Mouse (Mus musculus) forebrain, embryonic 15.5 days (tissue): ENCODE results near the gene Rnaseh2a. TPM values are rescaled to one million over a fixed set of nuclear protein-coding genes. Genes with fewer than 3 reads are reported as not detected.
A peak's percentile ranks its signal among the peaks of the same experiment; 100 is the strongest.

ENCODE experiments used
- ATAC-seq: fragments of 200-750 bp; cut with Nextera tagmentation; replicated peaks from 2 replicates; pipeline ENCODE4 v1.8.0; 2017; ENCODE audit warnings: mild to moderate bottlenecking, moderate TSS enrichment, moderate library complexity
- H3K27ac ChIP-seq: fragments of 300-500 bp; sonication (generic); replicated peaks from 2 replicates; pipeline ENCODE4 v1.5.1; 2015; ENCODE audit warnings: mild to moderate bottlenecking, inconsistent platforms
- H3K27me3 ChIP-seq: fragments of 300-500 bp; sonication (generic); 2 replicates; pipeline ENCODE4 v1.6.1; 2015; ENCODE audit warnings: inconsistent platforms
- H3K36me3 ChIP-seq: fragments of 300-500 bp; sonication (generic); 2 replicates; pipeline ENCODE4 v1.6.1; 2015; ENCODE audit warnings: mild to moderate bottlenecking, inconsistent platforms
- H3K4me1 ChIP-seq: fragments of 300-500 bp; sonication (generic); 2 replicates; pipeline ENCODE4 v1.6.1; 2015; ENCODE audit warnings: inconsistent platforms
- H3K4me2 ChIP-seq: fragments of 300-500 bp; sonication (generic); replicated peaks from 2 replicates; pipeline ENCODE4 v1.6.1; 2015; ENCODE audit warnings: mild to moderate bottlenecking, inconsistent platforms
- H3K4me3 ChIP-seq: fragments of 300-500 bp; sonication (generic); 2 replicates; pipeline ENCODE4 v1.5.1; 2015; ENCODE audit warnings: mild to moderate bottlenecking, inconsistent platforms
- H3K9ac ChIP-seq: fragments of 300-500 bp; sonication (generic); replicated peaks from 2 replicates; pipeline ENCODE4 v1.6.1; 2015; ENCODE audit warnings: mild to moderate bottlenecking, inconsistent platforms
- H3K9me3 ChIP-seq: fragments of 300-500 bp; sonication (generic); 2 replicates; pipeline ENCODE4 v1.6.1; 2016; ENCODE audit warnings: inconsistent platforms
- WGBS: fragments of 180-500 bp; shearing (Covaris S2); methylation state at CpG from one replicate; pipeline ENCODE4 v1.1.7; 2015; ENCODE audit warnings: mixed read lengths; 5-methylcytosine and 5-hydroxymethylcytosine counted together
- polyA plus RNA-seq: library from polyadenylated mRNA; unstranded; fragments of >200 nt; fragmentation: Nextera tagmentation; extraction: Ambion mirVana; gene quantifications from 2 replicates; pipeline ENCODE4 v1.2.1, GENCODE M21; 2015

Rnaseh2a gene
- polyA plus RNA-seq, 1 experiment from 2014 or later = 98.5 TPM

DNA sequence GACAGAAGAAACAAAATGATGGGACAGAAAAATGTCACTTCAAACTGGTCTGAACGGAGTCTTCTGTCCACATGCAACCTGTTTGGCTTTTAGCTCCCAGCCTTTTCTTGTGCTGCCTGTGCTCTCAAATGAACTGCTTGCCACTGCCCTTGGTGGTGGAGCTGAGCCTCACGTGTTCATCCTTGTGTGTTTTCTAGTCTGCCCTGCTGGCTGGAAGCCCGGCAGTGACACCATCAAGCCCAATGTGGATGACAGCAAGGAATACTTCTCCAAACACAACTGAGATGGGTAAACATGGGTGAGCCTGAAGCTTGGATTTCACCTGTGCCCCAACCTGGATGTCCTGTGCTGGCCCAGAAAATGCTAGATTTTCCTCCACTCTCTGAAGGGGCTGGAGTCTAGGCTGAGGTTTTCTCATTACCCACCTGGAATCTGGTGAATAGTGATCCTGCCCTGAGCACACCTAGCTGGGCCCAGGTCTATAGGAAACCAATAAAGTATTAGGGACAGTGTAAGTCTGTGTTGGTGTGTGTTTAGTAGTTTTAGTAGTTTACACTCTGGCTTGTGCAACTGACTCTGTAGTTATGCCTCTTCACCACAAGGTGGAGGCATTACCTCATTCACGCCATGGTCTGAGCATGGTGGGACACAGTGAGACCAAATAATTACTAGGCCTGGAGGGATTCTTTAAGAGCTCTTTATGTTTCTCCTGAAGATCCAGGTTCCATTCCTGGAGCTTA lies 4.4 kb upstream of the Rnaseh2a start:
- no peak for ATAC-seq
- peaks cover 68% of the 10 kb centered on the region for H3K4me1 ChIP-seq
- no peak overlapping the region for H3K27ac ChIP-seq
- 60% methylated on average over 4 of the region's 4 CpGs for WGBS
- peaks cover 38% of the 10 kb centered on the region for H3K36me3 ChIP-seq
- peaks cover 13% of the 10 kb centered on the region; the same call in 1 of the 2 replicates for H3K27me3 ChIP-seq
- no peaks in the 10 kb centered on the region for H3K9me3 ChIP-seq
- H3K4me2 ChIP-seq = no peak overlapping the region
- H3K4me3 ChIP-seq = no peak overlapping the region
- H3K9ac ChIP-seq = no peak overlapping the region

GRCm38 (mm10) chr8:84973079-84973478 lies 3.5 kb upstream of the Rnaseh2a start:
- Histone ChIP-seq H3K4me1 (peaks cover 68% of the 10 kb centered on the region), H3K9me3 (no peaks in the 10 kb centered on the region), H3K27ac (no peak overlapping the region), H3K36me3 (peaks cover 38% of the 10 kb centered on the region), H3K9ac (no peak overlapping the region; the same call in 1 of the 2 replicates), H3K4me2 (no peak overlapping the region), H3K4me3 (no peak overlapping the region), H3K27me3 (peaks cover 12% of the 10 kb centered on the region; the same call in 1 of the 2 replicates)
- WGBS = 92% methylated on average over 1 of the region's 1 CpGs
- no peak for ATAC-seq

GRCm38 (mm10) chr8:84970913-84971312 lies 1.3 kb upstream of the Rnaseh2a start:
- H3K4me1 ChIP-seq = peaks cover 54% of the 10 kb centered on the region
- peak overlapping the region; percentile 86 for H3K4me2 ChIP-seq
- peak overlapping the region; percentile 88 for H3K9ac ChIP-seq
- H3K4me3 ChIP-seq = peak overlapping the region; percentile 74
- H3K36me3 ChIP-seq = peaks cover 38% of the 10 kb centered on the region
- H3K27me3 ChIP-seq = no peaks in the 10 kb centered on the region
- H3K27ac ChIP-seq = peak overlapping the region; percentile 72
- no peak for ATAC-seq
- no peaks in the 10 kb centered on the region for H3K9me3 ChIP-seq
- 71% methylated on average over 5 of the region's 5 CpGs for WGBS

DNA sequence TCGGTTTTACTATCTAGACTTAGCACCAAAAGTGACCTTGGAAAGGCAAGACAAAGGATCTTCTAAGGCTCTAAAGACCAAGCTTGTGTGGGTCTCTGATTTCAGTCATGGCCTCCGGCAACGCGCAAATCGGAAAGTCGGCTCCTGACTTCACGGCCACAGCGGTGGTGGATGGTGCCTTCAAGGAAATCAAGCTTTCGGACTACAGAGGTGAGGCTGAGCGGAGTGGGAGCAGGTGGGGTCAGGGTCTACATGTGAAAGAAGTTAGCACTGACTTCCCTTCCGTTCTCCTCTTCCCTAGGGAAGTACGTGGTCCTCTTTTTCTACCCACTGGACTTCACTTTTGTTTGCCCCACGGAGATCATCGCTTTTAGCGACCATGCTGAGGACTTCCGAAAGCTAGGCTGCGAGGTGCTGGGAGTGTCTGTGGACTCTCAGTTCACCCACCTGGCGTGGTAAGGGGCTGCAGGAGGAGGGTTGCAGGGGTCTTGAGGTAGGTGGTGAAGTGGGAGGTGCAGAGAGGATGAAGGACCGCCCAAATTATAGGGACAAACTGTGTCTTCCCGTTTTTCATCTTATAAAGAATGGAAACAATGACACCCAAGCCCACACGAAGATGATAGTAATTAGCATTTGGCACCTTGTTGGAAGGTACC lies 696 bp upstream of the Rnaseh2a start:
- peak overlapping the region; percentile 74 for H3K4me3 ChIP-seq
- H3K27me3 ChIP-seq = no peaks in the 10 kb centered on the region
- H3K9me3 ChIP-seq = no peaks in the 10 kb centered on the region
- 4% methylated on average over 21 of the region's 21 CpGs for WGBS
- ATAC-seq = no peak
- peak overlapping the region; percentile 86 for H3K4me2 ChIP-seq
- peaks cover 51% of the 10 kb centered on the region for H3K4me1 ChIP-seq
- peak overlapping the region; percentile 88 for H3K9ac ChIP-seq
- peaks cover 36% of the 10 kb centered on the region for H3K36me3 ChIP-seq
- H3K27ac ChIP-seq = peak overlapping the region; percentile 72

- Histone ChIP-seq H3K4me1 (peaks cover 53% of the 10 kb centered on the region), H3K4me3 (peak overlapping the region; percentile 74), H3K4me2 (peak overlapping the region; percentile 86), H3K27me3 (no peaks in the 10 kb centered on the region), H3K9ac (peak overlapping the region; percentile 88), H3K9me3 (no peaks in the 10 kb centered on the region), H3K27ac (peak overlapping the region; percentile 72), H3K36me3 (peaks cover 27% of the 10 kb centered on the region)
- 9% methylated on average over 2 of the region's 2 CpGs for WGBS
- ATAC-seq = no peak
These were observed 917 bp downstream of the Rnaseh2a start for GRCm38 (mm10) chr8:84968650-84969049.

GRCm38 (mm10) chr8:84967532-84968304 lies 1.8 kb downstream of the Rnaseh2a start:
- 89% methylated on average over 13 of the region's 13 CpGs for WGBS
- ATAC-seq = no peak
- Histone ChIP-seq H3K4me3 (no peak overlapping the region), H3K9me3 (no peaks in the 10 kb centered on the region), H3K36me3 (peaks cover 18% of the 10 kb centered on the region), H3K9ac (no peak overlapping the region), H3K27ac (no peak overlapping the region), H3K27me3 (no peaks in the 10 kb centered on the region), H3K4me2 (no peak overlapping the region), H3K4me1 (peaks cover 51% of the 10 kb centered on the region)

- H3K9ac ChIP-seq = no peak overlapping the region
- no peak overlapping the region for H3K27ac ChIP-seq
- 57% methylated on average over 3 of the region's 3 CpGs for WGBS
- peaks cover 7% of the 10 kb centered on the region for H3K36me3 ChIP-seq
- no peaks in the 10 kb centered on the region for H3K9me3 ChIP-seq
- H3K4me3 ChIP-seq = no peak overlapping the region
- H3K4me1 ChIP-seq = peaks cover 42% of the 10 kb centered on the region
- H3K4me2 ChIP-seq = no peak overlapping the region
- ATAC-seq = 0 out of 2 replicates have a peak, but pooled peaks have one; percentile 2
- no peaks in the 10 kb centered on the region for H3K27me3 ChIP-seq
These were observed 3.0 kb downstream of the Rnaseh2a start for GRCm38 (mm10) chr8:84966603-84967002.

GRCm38 (mm10) chr8:84965731-84966291 lies 3.8 kb downstream of the Rnaseh2a start:
- Histone ChIP-seq H3K27me3 (no peaks in the 10 kb centered on the region), H3K4me1 (peaks cover 34% of the 10 kb centered on the region), H3K9ac (peak overlapping the region; percentile 63), H3K9me3 (no peaks in the 10 kb centered on the region), H3K27ac (peak overlapping the region; percentile 78), H3K36me3 (no peaks in the 10 kb centered on the region; the same call in 1 of the 2 replicates), H3K4me2 (peak overlapping the region; percentile 81), H3K4me3 (peak overlapping the region; percentile 56)
- ATAC-seq = peak; percentile 88
- WGBS = under 1% methylated on average over 41 of the region's 41 CpGs

GRCm38 (mm10) chr8:84963952-84964351 lies 5.6 kb downstream of the Rnaseh2a start:
- no peaks in the 10 kb centered on the region for H3K9me3 ChIP-seq
- H3K4me1 ChIP-seq = peaks cover 29% of the 10 kb centered on the region
- H3K4me3 ChIP-seq = no peak overlapping the region
- no peak overlapping the region for H3K4me2 ChIP-seq
- ATAC-seq = no peak
- 90% methylated on average over 4 of the region's 4 CpGs for WGBS
- no peak overlapping the region for H3K27ac ChIP-seq
- H3K36me3 ChIP-seq = no peaks in the 10 kb centered on the region; the same call in 1 of the 2 replicates
- H3K9ac ChIP-seq = no peak overlapping the region
- no peaks in the 10 kb centered on the region for H3K27me3 ChIP-seq

- H3K9me3 ChIP-seq = no peaks in the 10 kb centered on the region
- no peaks in the 10 kb centered on the region for H3K27me3 ChIP-seq
- peaks cover 5% of the 10 kb centered on the region for H3K4me1 ChIP-seq
- peaks cover 10% of the 10 kb centered on the region; the same call in 1 of the 2 replicates for H3K36me3 ChIP-seq
- no peak for ATAC-seq
- H3K4me2 ChIP-seq = no peak overlapping the region
- H3K27ac ChIP-seq = no peak overlapping the region
- WGBS = 94% methylated on average over 7 of the region's 7 CpGs
- H3K4me3 ChIP-seq = no peak overlapping the region
- H3K9ac ChIP-seq = no peak overlapping the region
These were observed 9.8 kb downstream of the Rnaseh2a start for GRCm38 (mm10) chr8:84959811-84960210.

DNA sequence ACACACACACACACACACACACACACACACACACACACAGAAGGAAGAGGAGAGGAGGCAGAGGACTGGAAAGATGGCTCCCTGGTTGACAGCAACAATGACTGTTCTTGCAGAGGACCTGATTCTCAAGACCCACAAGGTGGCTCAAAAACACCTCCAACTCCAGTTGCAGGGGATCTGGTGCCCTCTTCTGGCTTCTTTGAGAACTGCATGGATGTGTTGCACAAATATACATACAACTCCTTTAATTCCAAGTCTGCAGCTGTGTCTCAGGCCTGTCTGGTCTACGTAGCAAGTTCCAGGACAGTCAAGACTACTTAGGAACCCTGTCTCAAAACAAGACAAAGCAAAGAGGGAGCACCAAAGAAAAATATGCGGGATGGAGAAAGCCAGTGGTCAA lies 12.8 kb downstream of the Rnaseh2a start:
- peaks cover 10% of the 10 kb centered on the region; the same call in 1 of the 2 replicates for H3K36me3 ChIP-seq
- H3K27ac ChIP-seq = no peak overlapping the region
- 39% methylated on average over 2 of the region's 2 CpGs for WGBS
- ATAC-seq = 0 out of 2 replicates have a peak, but pooled peaks have one; percentile 27
- H3K9me3 ChIP-seq = no peaks in the 10 kb centered on the region
- H3K4me3 ChIP-seq = no peak overlapping the region
- no peaks in the 10 kb centered on the region for H3K4me1 ChIP-seq
- no peaks in the 10 kb centered on the region for H3K27me3 ChIP-seq
- H3K4me2 ChIP-seq = no peak overlapping the region
- H3K9ac ChIP-seq = no peak overlapping the region
